Mouse (Mus musculus) brain, embryonic 14.5 days (tissue): ENCODE results near the gene Epha3.

Source experiments
- CTCF ChIP-seq: fragments of 200-500 bp; IDR thresholded peaks from 2 replicates; pipeline ENCODE4 v1.5.1; 2012; ENCODE audit warnings: inconsistent platforms, mild to moderate bottlenecking, moderate library complexity, borderline replicate concordance; ENCODE audit not compliant: insufficient read depth, insufficient read length; ENCODE audit errors: extremely low read depth
- POLR2A ChIP-seq: fragments of 200-500 bp; IDR thresholded peaks from 2 replicates; pipeline ENCODE4 v1.6.1; 2012; ENCODE audit warnings: mild to moderate bottlenecking, inconsistent platforms, borderline replicate concordance; ENCODE audit not compliant: poor library complexity, insufficient read depth, insufficient read length, severe bottlenecking; ENCODE audit errors: extremely low read depth

- no peak for TF ChIP-seq CTCF
- TF ChIP-seq POLR2A: no peak
These were observed 46.4 kb downstream of the Epha3 start for GRCm38 (mm10) chr16:63817606-63818005.
